Mouse (Mus musculus) cortical plate, adult 2 months (tissue): ENCODE results near the gene C1rl.

Experiments used
- CTCF ChIP-seq: fragments of 200-500 bp; IDR thresholded peaks from 2 replicates; pipeline ENCODE4 v1.5.1; 2011; ENCODE audit warnings: mild to moderate bottlenecking, control low read depth, low read length; ENCODE audit not compliant: insufficient read depth; ENCODE audit errors: extremely low read depth
- POLR2A ChIP-seq: fragments of 200-500 bp; IDR thresholded peaks from 2 replicates; pipeline ENCODE4 v1.6.1; 2011; ENCODE audit warnings: mild to moderate bottlenecking, low read length, control low read depth; ENCODE audit not compliant: insufficient read depth; ENCODE audit errors: extremely low read depth

DNA sequence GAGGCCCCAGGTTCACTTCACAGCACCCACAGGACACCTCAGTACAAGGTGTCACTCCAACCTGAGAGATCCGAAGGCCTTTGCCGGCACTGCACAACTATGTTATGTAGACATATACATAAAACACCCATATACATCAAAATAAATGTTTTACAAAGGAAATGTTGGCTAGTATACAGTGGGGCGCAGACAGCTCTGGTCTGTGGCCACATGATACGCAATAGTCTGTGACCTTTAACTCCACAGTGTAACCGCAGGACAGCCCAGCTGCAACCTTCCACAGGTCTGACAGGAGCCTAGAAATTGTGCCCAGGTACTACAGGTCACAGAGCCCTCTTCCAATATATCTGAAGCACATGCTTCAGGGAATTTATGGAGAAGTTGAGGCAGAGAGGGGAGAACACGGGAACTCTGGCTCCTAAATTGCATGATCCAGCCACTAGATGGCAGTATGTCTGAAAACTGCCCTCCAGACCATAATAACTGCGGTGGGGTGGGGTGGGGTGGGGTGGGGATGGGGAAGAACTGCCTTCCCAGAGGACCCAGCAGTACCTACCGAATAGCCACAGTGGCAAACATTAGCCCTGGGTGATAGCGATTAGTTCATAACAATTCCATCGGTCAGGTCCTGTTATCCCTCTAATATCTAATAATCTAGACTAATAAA is 44.6 kb upstream of the C1rl start:
- no peak for TF ChIP-seq POLR2A
- peak; percentile 40 for TF ChIP-seq CTCF
